Mouse (Mus musculus) thymus, adult 18-20 months (tissue): ENCODE data around the gene Gm12695.

Experiments
- DNase-seq, 2 experiments: peaks; one replicate each; pipeline ENCODE4 v3.0.0; 2022; ENCODE audit warnings: mixed read lengths in 2 of 2

The Gm12695 gene

GRCm38 (mm10) chr4:96697511-96698217, 87.3 kb downstream of the Gm12695 start:
- no peak for DNase-seq

GRCm38 (mm10) chr4:96696614-96697360, 88.2 kb downstream of the Gm12695 start:
- DNase-seq = no peak

- no peak for DNase-seq
Measured at GRCm38 (mm10) chr4:96687358-96687803, 97.6 kb downstream of the Gm12695 start.

- DNase-seq = no peak
Measured at GRCm38 (mm10) chr4:96683474-96683873, 101.5 kb downstream of the Gm12695 start.

GRCm38 (mm10) chr4:96680966-96681365, 104.0 kb downstream of the Gm12695 start:
- DNase-seq = no peak

GRCm38 (mm10) chr4:96680233-96680632, 104.8 kb downstream of the Gm12695 start:
- no peak for DNase-seq
